In the genomic region with DNA sequence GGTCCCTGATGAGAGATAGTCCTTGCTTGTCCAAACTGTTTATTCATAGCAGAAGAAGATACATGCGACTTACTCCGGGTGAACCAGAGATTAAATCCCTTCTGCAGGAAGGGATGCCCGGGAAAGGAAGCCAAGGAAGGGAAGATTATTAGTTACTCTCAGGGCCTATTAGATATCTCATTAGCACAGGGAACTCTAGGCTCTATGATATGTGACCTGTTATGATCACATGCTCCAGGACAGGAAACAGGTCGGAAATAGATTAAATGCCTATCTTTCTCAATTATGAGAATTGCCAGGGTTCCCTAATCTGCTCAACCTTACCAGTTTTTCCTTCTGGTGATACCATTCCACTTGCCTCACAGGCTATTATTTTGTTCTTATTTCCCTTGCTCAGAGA, we compare ENCODE assay signal across 19 mouse cellular contexts. TPM values are rescaled to one million over a fixed set of nuclear protein-coding genes. Genes with fewer than 3 reads are reported as not detected.
"Had no signal": no experiment of that assay in that cellular context is flagged by ENCODE, and none has a peak within 500 bp of the region (broad histone marks: within the 10 kb centered on the region; RNA-seq: fewer than 3 reads in every experiment).

No protein-coding gene starts in this region.

- H3K9ac ChIP-seq: intestine, embryonic 15.5 days; limb, embryonic 15.5 days; midbrain, embryonic 12.5 days; neural tube, embryonic 13.5 days had no signal

- H3K4me2 ChIP-seq: intestine, embryonic 15.5 days; limb, embryonic 15.5 days; midbrain, embryonic 12.5 days; neural tube, embryonic 13.5 days had no signal

- H3K36me3 ChIP-seq: intestine, embryonic 15.5 days; limb, embryonic 15.5 days; midbrain, embryonic 12.5 days; neural tube, embryonic 13.5 days had no signal

- H3K4me1 ChIP-seq: intestine, embryonic 15.5 days; limb, embryonic 15.5 days; midbrain, embryonic 12.5 days; neural tube, embryonic 13.5 days had no signal

- H3K4me3 ChIP-seq: intestine, embryonic 15.5 days; layer of hippocampus, adult 2 months; limb, embryonic 15.5 days; megakaryocyte, embryonic 14.5 days; midbrain, embryonic 12.5 days; neural tube, embryonic 13.5 days had no signal

- H3K9me3 ChIP-seq: intestine, embryonic 15.5 days; limb, embryonic 15.5 days; megakaryocyte, embryonic 14.5 days; midbrain, embryonic 12.5 days; neural tube, embryonic 13.5 days had no signal

- H3K27ac ChIP-seq: intestine, embryonic 15.5 days; layer of hippocampus, adult 2 months; limb, embryonic 15.5 days; midbrain, embryonic 12.5 days; neural tube, embryonic 13.5 days had no signal

- DNase-seq: kidney, adult 18-20 months; kidney, postnatal 10 days; kidney, postnatal 4 days; lung, adult 2 months; lung, postnatal 4 days; retina, postnatal 1 day; thymus, postnatal 36 days had no signal

- ATAC-seq: intestine, embryonic 15.5 days; lung, postnatal 0 days; midbrain, embryonic 16.5 days had no signal

RNA-seq across cellular contexts. Expression of a gene that starts 32.9 kb away (rescaled TPM):
- total RNA-seq: layer of hippocampus, adult 2 months; layer of hippocampus, postnatal 10 days; left cerebral cortex, postnatal 10 days had no signal
- polyA plus RNA-seq: limb, embryonic 11.5 days; limb, embryonic 15.5 days; lung, adult 2 months; lung, postnatal 0 days; midbrain, embryonic 12.5 days; neural tube, embryonic 13.5 days; spleen, adult 2 months had no signal
